ENCODE assay signal across 14 mouse cellular contexts in the genomic region with DNA sequence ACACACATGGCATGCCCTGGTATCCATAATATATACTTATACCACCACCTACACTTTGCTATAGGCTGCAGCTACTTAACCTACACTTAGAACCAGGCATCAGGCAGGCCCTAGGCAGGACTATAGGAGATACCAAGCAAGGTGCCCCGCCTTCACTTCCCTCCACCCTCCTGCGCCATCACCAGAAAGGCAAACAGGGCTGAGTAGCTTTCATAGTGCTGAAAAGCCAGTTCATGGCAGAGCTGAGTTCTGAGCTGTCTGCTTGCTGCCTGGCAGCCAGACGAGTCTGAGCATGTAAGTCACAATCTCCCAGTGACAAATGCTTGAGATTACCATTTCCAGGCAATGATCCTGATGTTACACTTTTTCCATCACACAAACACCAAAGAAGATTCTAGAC.
DNase-seq lines count a peak whose midpoint lies in the region.
"Had no signal": no experiment of that assay in that cellular context is flagged by ENCODE, and none has a peak within 500 bp of the region (broad histone marks: within the 10 kb centered on the region; RNA-seq: fewer than 3 reads in every experiment).

No protein-coding gene starts in this region.

- intact Hi-C loops in heart, postnatal 36 days (cut with DNase I) = no loop called here

- DNase-seq in heart, adult 11 months = peak; percentile 84
- no peak for DNase-seq in heart, postnatal 36 days
- peak; percentile 56 for DNase-seq in urinary bladder, postnatal 14 days (ENCODE audit: low spot score)
- DNase-seq in urinary bladder, postnatal 25 days (ENCODE audit: low spot score) = no peak
- DNase-seq: adrenal gland, adult 2 months; adrenal gland, postnatal 10 days; adrenal gland, postnatal 25 days; cerebellum, adult 11 months; cerebellum, adult 18-20 months; cerebellum, adult 8-10 months; cerebellum, adult 9-11 months; cerebellum, postnatal 14 days; cerebellum, postnatal 36 days; embryo, embryonic 11 days had no signal

Comparison
In these comparisons a context has a peak if more than half of its experiments do, and no peak if none do; other contexts are left out.
1. DNase-seq: peak in heart, adult 11 months (single experiment) and urinary bladder, postnatal 14 days (single experiment); none in heart, postnatal 36 days (0 of 2) and urinary bladder, postnatal 25 days (single experiment).